Mouse (Mus musculus) liver, embryonic 12.5 days (tissue): ENCODE measurements around the gene Myl4. TPM values are rescaled to one million over a fixed set of nuclear protein-coding genes. Genes with fewer than 3 reads are reported as not detected.
A peak's percentile ranks its signal among the peaks of the same experiment; 100 is the strongest.

Experiments used
- ATAC-seq: fragments of 200-750 bp; cut with Nextera tagmentation; 2 replicates; pipeline ENCODE4 v1.8.0; 2017; ENCODE audit warnings: moderate number of reproducible peaks, mild to moderate bottlenecking, moderate library complexity
- H3K27ac ChIP-seq: fragments of 300-500 bp; sonication (generic); 2 replicates; pipeline ENCODE4 v1.5.1; 2016; ENCODE audit warnings: mild to moderate bottlenecking
- H3K27me3 ChIP-seq: fragments of 300-500 bp; sonication (generic); replicated peaks from 2 replicates; pipeline ENCODE4 v1.6.1; 2016; ENCODE audit warnings: mild to moderate bottlenecking, moderate library complexity
- H3K36me3 ChIP-seq: fragments of 300-500 bp; sonication (generic); 2 replicates; pipeline ENCODE4 v1.6.1; 2016; ENCODE audit warnings: mild to moderate bottlenecking, moderate library complexity
- H3K4me1 ChIP-seq: fragments of 300-500 bp; sonication (generic); 2 replicates; pipeline ENCODE4 v1.6.1; 2016
- H3K4me2 ChIP-seq: fragments of 300-500 bp; sonication (generic); 2 replicates; pipeline ENCODE4 v1.6.1; 2016; ENCODE audit warnings: mild to moderate bottlenecking, moderate library complexity
- H3K4me3 ChIP-seq: fragments of 300-500 bp; sonication (generic); 2 replicates; pipeline ENCODE4 v1.5.1; 2016; ENCODE audit warnings: mild to moderate bottlenecking, moderate library complexity
- H3K9ac ChIP-seq: fragments of 300-500 bp; sonication (generic); 2 replicates; pipeline ENCODE4 v1.6.1; 2016; ENCODE audit warnings: mild to moderate bottlenecking, moderate library complexity
- H3K9me3 ChIP-seq: fragments of 300-500 bp; sonication (generic); replicated peaks from 2 replicates; pipeline ENCODE4 v1.6.1; 2016; ENCODE audit warnings: mild to moderate bottlenecking, moderate library complexity
- WGBS: fragments of 180-500 bp; shearing (Covaris S2); methylation state at CpG from one replicate; pipeline ENCODE4 v1.1.7; 2016; ENCODE audit not compliant: insufficient replicate concordance; 5-methylcytosine and 5-hydroxymethylcytosine counted together
- polyA plus RNA-seq: library from polyadenylated mRNA; unstranded; fragments of >200 nt; fragmentation: Nextera tagmentation; extraction: Ambion mirVana; gene quantifications from 2 replicates; pipeline ENCODE4 v1.2.1, GENCODE M21; 2016

Myl4 gene
- polyA plus RNA-seq, 1 experiment from 2014 or later: 1.5 TPM

- Histone ChIP-seq H3K9ac (0 out of 2 replicates have a peak within 1 kb of the TSS, but pooled peaks have one; percentile 13), H3K9me3 (no peaks in the 10 kb centered on the region), H3K4me3 (peak within 1 kb of the TSS; percentile 56), H3K36me3 (no peaks in the 10 kb centered on the region), H3K27me3 (peaks cover 82% of the 10 kb centered on the region), H3K4me1 (peaks cover 29% of the 10 kb centered on the region), H3K27ac (0 out of 2 replicates have a peak within 1 kb of the TSS, but pooled peaks have one; percentile 40), H3K4me2 (peak within 1 kb of the TSS; percentile 79)
- WGBS: under 1% methylated on average over 42 of the region's 51 CpGs
- peak; percentile 42 for ATAC-seq
These were observed 57.2 kb downstream of the Myl4 start, which contains the start of gene Itgb3 for GRCm38 (mm10) chr11:104607491-104608245. TSS of gene Itgb3 (plus strand) at chr11:104608000.

GRCm38 (mm10) chr11:104608249-104608920, 57.9 kb downstream of the Myl4 start:
- Histone ChIP-seq H3K9ac (0 out of 2 replicates have a peak overlapping the region, but pooled peaks have one; percentile 13), H3K4me2 (peak overlapping the region; percentile 79), H3K27ac (0 out of 2 replicates have a peak overlapping the region, but pooled peaks have one; percentile 40), H3K4me3 (peak overlapping the region; percentile 56), H3K9me3 (no peaks in the 10 kb centered on the region), H3K36me3 (no peaks in the 10 kb centered on the region), H3K4me1 (peaks cover 31% of the 10 kb centered on the region), H3K27me3 (peaks cover 84% of the 10 kb centered on the region)
- WGBS: under 1% methylated on average over 21 of the region's 23 CpGs
- no peak for ATAC-seq

- Histone ChIP-seq H3K4me3 (peak overlapping the region; percentile 56; the same call in 1 of the 2 replicates), H3K9ac (no peak overlapping the region), H3K4me2 (no peak overlapping the region), H3K9me3 (no peaks in the 10 kb centered on the region), H3K27me3 (peaks cover 84% of the 10 kb centered on the region), H3K27ac (no peak overlapping the region), H3K36me3 (no peaks in the 10 kb centered on the region), H3K4me1 (peaks cover 38% of the 10 kb centered on the region)
- 14% methylated on average over 6 of the region's 6 CpGs for WGBS
- ATAC-seq: no peak
These were observed 58.7 kb downstream of the Myl4 start for GRCm38 (mm10) chr11:104609033-104609684.

- Histone ChIP-seq H3K4me3 (peak overlapping the region; percentile 12; the same call in 1 of the 2 replicates), H3K27ac (no peak overlapping the region), H3K4me2 (no peak overlapping the region), H3K36me3 (no peaks in the 10 kb centered on the region), H3K4me1 (peaks cover 44% of the 10 kb centered on the region), H3K9me3 (no peaks in the 10 kb centered on the region), H3K27me3 (peaks cover 79% of the 10 kb centered on the region), H3K9ac (no peak overlapping the region)
- 36% methylated on average over 4 of the region's 4 CpGs for WGBS
- no peak for ATAC-seq
These were observed 59.3 kb downstream of the Myl4 start for GRCm38 (mm10) chr11:104609733-104610132.

GRCm38 (mm10) chr11:104611579-104612151, 61.2 kb downstream of the Myl4 start:
- whole genome bisulfite sequencing: 11% methylated on average over 4 of the region's 4 CpGs
- H3K9ac ChIP-seq: no peak overlapping the region
- no peaks in the 10 kb centered on the region for H3K36me3 ChIP-seq
- H3K4me3 ChIP-seq: no peak overlapping the region
- ATAC-seq: peak; percentile 60
- H3K27ac ChIP-seq: no peak overlapping the region
- H3K4me1 ChIP-seq: peaks cover 53% of the 10 kb centered on the region
- peaks cover 65% of the 10 kb centered on the region for H3K27me3 ChIP-seq
- no peak overlapping the region for H3K4me2 ChIP-seq
- no peaks in the 10 kb centered on the region for H3K9me3 ChIP-seq

- peaks cover 58% of the 10 kb centered on the region for H3K27me3 ChIP-seq
- WGBS: 24% methylated on average over 10 of the region's 10 CpGs
- H3K4me3 ChIP-seq: no peak overlapping the region
- ATAC-seq: no peak
- no peaks in the 10 kb centered on the region for H3K9me3 ChIP-seq
- no peak overlapping the region for H3K9ac ChIP-seq
- no peak overlapping the region for H3K4me2 ChIP-seq
- peaks cover 48% of the 10 kb centered on the region for H3K4me1 ChIP-seq
- H3K36me3 ChIP-seq: no peaks in the 10 kb centered on the region
- H3K27ac ChIP-seq: no peak overlapping the region
These were observed 63.1 kb downstream of the Myl4 start for GRCm38 (mm10) chr11:104613551-104613950.

GRCm38 (mm10) chr11:104614130-104614529, 63.7 kb downstream of the Myl4 start:
- Histone ChIP-seq H3K9me3 (no peaks in the 10 kb centered on the region), H3K4me2 (no peak overlapping the region), H3K27me3 (peaks cover 52% of the 10 kb centered on the region), H3K27ac (no peak overlapping the region), H3K4me1 (peaks cover 50% of the 10 kb centered on the region), H3K4me3 (no peak overlapping the region), H3K36me3 (no peaks in the 10 kb centered on the region), H3K9ac (no peak overlapping the region)
- WGBS: 25% methylated on average over 2 of the region's 2 CpGs
- ATAC-seq: no peak

GRCm38 (mm10) chr11:104616182-104616581, 65.7 kb downstream of the Myl4 start:
- H3K4me3 ChIP-seq: no peak overlapping the region
- peaks cover 39% of the 10 kb centered on the region for H3K27me3 ChIP-seq
- no peaks in the 10 kb centered on the region for H3K9me3 ChIP-seq
- H3K4me1 ChIP-seq: peaks cover 65% of the 10 kb centered on the region
- ATAC-seq: 0 out of 2 replicates have a peak, but pooled peaks have one; percentile 9
- no peaks in the 10 kb centered on the region for H3K36me3 ChIP-seq
- H3K9ac ChIP-seq: no peak overlapping the region
- WGBS: 32% methylated on average over 5 of the region's 5 CpGs
- no peak overlapping the region for H3K27ac ChIP-seq
- H3K4me2 ChIP-seq: no peak overlapping the region

- 15% methylated on average over 6 of the region's 6 CpGs for WGBS
- H3K27ac ChIP-seq: no peak overlapping the region
- no peak overlapping the region for H3K4me2 ChIP-seq
- H3K9me3 ChIP-seq: no peaks in the 10 kb centered on the region
- peaks cover 24% of the 10 kb centered on the region; the same call in 1 of the 2 replicates for H3K27me3 ChIP-seq
- peaks cover 75% of the 10 kb centered on the region for H3K4me1 ChIP-seq
- no peaks in the 10 kb centered on the region for H3K36me3 ChIP-seq
- no peak overlapping the region for H3K9ac ChIP-seq
- H3K4me3 ChIP-seq: no peak overlapping the region
- ATAC-seq: no peak
These were observed 68.2 kb downstream of the Myl4 start for GRCm38 (mm10) chr11:104618638-104619076.

- WGBS: 35% methylated on average over 13 of the region's 13 CpGs
- Histone ChIP-seq H3K27me3 (peaks cover 27% of the 10 kb centered on the region; the same call in 1 of the 2 replicates), H3K9ac (no peak overlapping the region), H3K9me3 (no peaks in the 10 kb centered on the region), H3K4me2 (peak overlapping the region; percentile 10; the same call in 1 of the 2 replicates), H3K4me3 (0 out of 2 replicates have a peak overlapping the region, but pooled peaks have one; percentile 2), H3K4me1 (peaks cover 72% of the 10 kb centered on the region), H3K36me3 (no peaks in the 10 kb centered on the region), H3K27ac (no peak overlapping the region; the same call in 1 of the 2 replicates)
- ATAC-seq: peak; percentile 40; the same call in 1 of the 2 replicates
These were observed 68.9 kb downstream of the Myl4 start for GRCm38 (mm10) chr11:104619084-104620022.
